Mouse (Mus musculus) heart, embryonic 11.5 days (tissue): ENCODE measurements at regions not wholly inside any gene's neighbourhood (a gene's known extent, or its start where the extent isn't known, plus 50 kb on each side); places are given as distances from the start of the nearest gene placed in this dataset.

ENCODE experiments used
- ATAC-seq: fragments of 200-750 bp; cut with Nextera tagmentation; replicated peaks from 2 replicates; pipeline ENCODE4 v1.8.0; 2017; ENCODE audit warnings: moderate library complexity; ENCODE audit not compliant: insufficient number of reproducible peaks, low FRiP score, low TSS enrichment
- H3K27ac ChIP-seq: fragments of 300-500 bp; sonication (generic); 2 replicates; pipeline ENCODE4 v1.5.1; 2014; ENCODE audit warnings: mild to moderate bottlenecking, low read depth, low read length
- H3K27me3 ChIP-seq: fragments of 300-500 bp; sonication (generic); 2 replicates; pipeline ENCODE4 v1.6.1; 2014; ENCODE audit warnings: mild to moderate bottlenecking, low read length, mixed read lengths; ENCODE audit not compliant: control insufficient read depth, insufficient read depth
- H3K36me3 ChIP-seq: fragments of 300-500 bp; sonication (generic); 2 replicates; pipeline ENCODE4 v1.6.1; 2014; ENCODE audit warnings: mild to moderate bottlenecking, low read length, moderate library complexity, mixed read lengths; ENCODE audit not compliant: control insufficient read depth, insufficient read depth
- H3K4me1 ChIP-seq: fragments of 300-500 bp; sonication (generic); 2 replicates; pipeline ENCODE4 v1.6.1; 2014; ENCODE audit warnings: low read length; ENCODE audit not compliant: control insufficient read depth, insufficient read depth
- H3K4me2 ChIP-seq: fragments of 300-500 bp; sonication (generic); 2 replicates; pipeline ENCODE4 v1.6.1; 2014; ENCODE audit warnings: mild to moderate bottlenecking, moderate library complexity
- H3K4me3 ChIP-seq: fragments of 300-500 bp; sonication (generic); 2 replicates; pipeline ENCODE4 v1.5.1; 2014; ENCODE audit warnings: low read depth, low read length
- H3K9ac ChIP-seq: fragments of 300-500 bp; sonication (generic); 2 replicates; pipeline ENCODE4 v1.6.1; 2014; ENCODE audit warnings: mild to moderate bottlenecking, low read depth, low read length, moderate library complexity
- H3K9me3 ChIP-seq: fragments of 300-500 bp; sonication (generic); replicated peaks from 2 replicates; pipeline ENCODE4 v1.6.1; 2016; ENCODE audit warnings: low read length; ENCODE audit not compliant: control insufficient read depth
- WGBS: fragments of 180-500 bp; shearing (Covaris S2); extraction: QIAGEN DNeasy Blood & Tissue Kit; methylation state at CpG from one replicate; pipeline ENCODE4 v1.1.7; 2014; ENCODE audit not compliant: insufficient replicate concordance; 5-methylcytosine and 5-hydroxymethylcytosine counted together

GRCm38 (mm10) chr5:125974035-125974434 lies 442.5 kb downstream of the Tmem132b start:
- Histone ChIP-seq H3K27ac (no peak overlapping the region), H3K36me3 (no peaks in the 10 kb centered on the region), H3K27me3 (no peaks in the 10 kb centered on the region), H3K4me3 (no peak overlapping the region), H3K9ac (no peak overlapping the region), H3K9me3 (peaks cover 12% of the 10 kb centered on the region), H3K4me2 (no peak overlapping the region), H3K4me1 (no peaks in the 10 kb centered on the region)
- no peak for ATAC-seq
- WGBS: 81% methylated on average over 1 of the region's 1 CpGs

GRCm38 (mm10) chr5:125979801-125980200 lies 448.2 kb downstream of the Tmem132b start:
- H3K4me2 ChIP-seq: no peak overlapping the region
- no peak overlapping the region for H3K9ac ChIP-seq
- no peak overlapping the region for H3K4me3 ChIP-seq
- no peak for ATAC-seq
- peaks cover 4% of the 10 kb centered on the region for H3K9me3 ChIP-seq
- H3K27me3 ChIP-seq: no peaks in the 10 kb centered on the region
- H3K27ac ChIP-seq: no peak overlapping the region
- 83% methylated on average over 6 of the region's 6 CpGs for WGBS
- no peaks in the 10 kb centered on the region for H3K4me1 ChIP-seq
- H3K36me3 ChIP-seq: no peaks in the 10 kb centered on the region

GRCm38 (mm10) chr5:125985356-125985755 lies 453.8 kb downstream of the Tmem132b start:
- no peaks in the 10 kb centered on the region for H3K4me1 ChIP-seq
- no peak overlapping the region for H3K27ac ChIP-seq
- no peak for ATAC-seq
- H3K36me3 ChIP-seq: no peaks in the 10 kb centered on the region
- no peaks in the 10 kb centered on the region for H3K9me3 ChIP-seq
- no peak overlapping the region for H3K9ac ChIP-seq
- no peaks in the 10 kb centered on the region for H3K27me3 ChIP-seq
- H3K4me2 ChIP-seq: no peak overlapping the region
- no peak overlapping the region for H3K4me3 ChIP-seq

GRCm38 (mm10) chr5:125997173-125997572 lies 465.6 kb downstream of the Tmem132b start:
- H3K4me1 ChIP-seq: no peaks in the 10 kb centered on the region
- no peak overlapping the region for H3K27ac ChIP-seq
- no peaks in the 10 kb centered on the region for H3K36me3 ChIP-seq
- no peaks in the 10 kb centered on the region for H3K27me3 ChIP-seq
- H3K4me2 ChIP-seq: no peak overlapping the region
- WGBS: 56% methylated on average over 8 of the region's 8 CpGs
- no peak for ATAC-seq
- no peak overlapping the region for H3K4me3 ChIP-seq
- no peak overlapping the region for H3K9ac ChIP-seq
- no peaks in the 10 kb centered on the region for H3K9me3 ChIP-seq

GRCm38 (mm10) chr5:126007871-126008270 lies 476.3 kb downstream of the Tmem132b start:
- no peak overlapping the region for H3K4me3 ChIP-seq
- no peaks in the 10 kb centered on the region for H3K36me3 ChIP-seq
- no peak overlapping the region for H3K27ac ChIP-seq
- 75% methylated on average over 4 of the region's 4 CpGs for WGBS
- no peaks in the 10 kb centered on the region for H3K27me3 ChIP-seq
- no peak overlapping the region for H3K4me2 ChIP-seq
- no peaks in the 10 kb centered on the region for H3K9me3 ChIP-seq
- no peaks in the 10 kb centered on the region for H3K4me1 ChIP-seq
- ATAC-seq: no peak
- H3K9ac ChIP-seq: no peak overlapping the region

- no peaks in the 10 kb centered on the region for H3K27me3 ChIP-seq
- H3K4me3 ChIP-seq: no peak overlapping the region
- H3K9ac ChIP-seq: no peak overlapping the region
- H3K4me1 ChIP-seq: no peaks in the 10 kb centered on the region
- H3K36me3 ChIP-seq: no peaks in the 10 kb centered on the region
- no peak overlapping the region for H3K4me2 ChIP-seq
- WGBS: 82% methylated on average over 8 of the region's 8 CpGs
- no peak overlapping the region for H3K27ac ChIP-seq
- no peak for ATAC-seq
- H3K9me3 ChIP-seq: no peaks in the 10 kb centered on the region
Observed at GRCm38 (mm10) chr5:126008321-126008720, 476.7 kb downstream of the Tmem132b start.

- H3K36me3 ChIP-seq: no peaks in the 10 kb centered on the region
- no peaks in the 10 kb centered on the region for H3K9me3 ChIP-seq
- H3K9ac ChIP-seq: no peak overlapping the region
- no peaks in the 10 kb centered on the region for H3K4me1 ChIP-seq
- H3K27ac ChIP-seq: no peak overlapping the region
- no peak overlapping the region for H3K4me2 ChIP-seq
- H3K27me3 ChIP-seq: no peaks in the 10 kb centered on the region
- H3K4me3 ChIP-seq: no peak overlapping the region
- WGBS: 88% methylated on average over 8 of the region's 8 CpGs
- no peak for ATAC-seq
Observed at GRCm38 (mm10) chr5:126019781-126020180, 488.2 kb downstream of the Tmem132b start.

- Histone ChIP-seq H3K4me3 (no peak overlapping the region), H3K27ac (no peak overlapping the region), H3K27me3 (no peaks in the 10 kb centered on the region), H3K4me2 (no peak overlapping the region), H3K9ac (no peak overlapping the region), H3K4me1 (no peaks in the 10 kb centered on the region), H3K9me3 (no peaks in the 10 kb centered on the region), H3K36me3 (no peaks in the 10 kb centered on the region)
- 41% methylated on average over 2 of the region's 2 CpGs for WGBS
- ATAC-seq: no peak
Observed at GRCm38 (mm10) chr5:126023906-126024305, 492.3 kb downstream of the Tmem132b start.

GRCm38 (mm10) chr5:126034846-126035245 lies 503.3 kb downstream of the Tmem132b start:
- 74% methylated on average over 1 of the region's 1 CpGs for WGBS
- Histone ChIP-seq H3K4me3 (no peak overlapping the region), H3K9ac (no peak overlapping the region)

More at GRCm38 (mm10) chr5:126034846-126035245, 503.3 kb downstream of the Tmem132b start:
- Histone ChIP-seq H3K27me3 (no peaks in the 10 kb centered on the region), H3K9me3 (no peaks in the 10 kb centered on the region), H3K36me3 (no peaks in the 10 kb centered on the region), H3K4me1 (no peaks in the 10 kb centered on the region; the same call in 1 of the 2 replicates), H3K27ac (no peak overlapping the region), H3K4me2 (no peak overlapping the region)
- no peak for ATAC-seq
